Mouse (Mus musculus) retina, embryonic 14.5 days (tissue): ENCODE measurements around the gene Ezh1.

Experiments
- DNase-seq: peaks from one replicate; pipeline ENCODE4 v3.0.0-alpha.2; 2015; ENCODE audit warnings: low spot score

The Ezh1 gene

GRCm38 (mm10) chr11:101200986-101201385 is 25.3 kb downstream of the Ezh1 start:
- peak; percentile 79 for DNase-seq

- no peak for DNase-seq
Observed at GRCm38 (mm10) chr11:101199555-101199954, 26.7 kb downstream of the Ezh1 start.

- no peak for DNase-seq
Observed at GRCm38 (mm10) chr11:101196175-101196574, 30.1 kb downstream of the Ezh1 start.

GRCm38 (mm10) chr11:101195571-101195970 is 30.7 kb downstream of the Ezh1 start:
- DNase-seq, result no peak

GRCm38 (mm10) chr11:101195101-101195500 is 31.2 kb downstream of the Ezh1 start:
- no peak for DNase-seq

- no peak for DNase-seq
Observed at GRCm38 (mm10) chr11:101194643-101195042, 31.6 kb downstream of the Ezh1 start.

GRCm38 (mm10) chr11:101194137-101194536 is 32.1 kb downstream of the Ezh1 start:
- DNase-seq, result no peak

- DNase-seq, result no peak
Observed at GRCm38 (mm10) chr11:101193076-101193475, 33.2 kb downstream of the Ezh1 start.

- no peak for DNase-seq
Observed at GRCm38 (mm10) chr11:101192646-101193045, 33.6 kb downstream of the Ezh1 start.

GRCm38 (mm10) chr11:101191919-101192470 is 34.3 kb downstream of the Ezh1 start:
- DNase-seq, result no peak

GRCm38 (mm10) chr11:101190913-101191907 is 35.1 kb downstream of the Ezh1 start:
- no peak for DNase-seq

- DNase-seq, result no peak
Observed at GRCm38 (mm10) chr11:101190181-101190912, 35.9 kb downstream of the Ezh1 start.

- DNase-seq, result peak; percentile 54
Observed at GRCm38 (mm10) chr11:101189495-101190180, 36.6 kb downstream of the Ezh1 start.

GRCm38 (mm10) chr11:101188166-101188805 is 38.0 kb downstream of the Ezh1 start:
- DNase-seq, result no peak

- no peak for DNase-seq
Observed at GRCm38 (mm10) chr11:101187541-101187940, 38.7 kb downstream of the Ezh1 start.

- DNase-seq, result no peak
Observed at GRCm38 (mm10) chr11:101186526-101187247, 39.6 kb downstream of the Ezh1 start.

- DNase-seq, result no peak
Observed at GRCm38 (mm10) chr11:101185441-101185840, 40.8 kb downstream of the Ezh1 start.

- no peak for DNase-seq
Observed at GRCm38 (mm10) chr11:101184984-101185383, 41.3 kb downstream of the Ezh1 start.

- no peak for DNase-seq
Observed at GRCm38 (mm10) chr11:101182771-101183517, 43.3 kb downstream of the Ezh1 start.

- no peak for DNase-seq
Observed at GRCm38 (mm10) chr11:101181961-101182360, 44.3 kb downstream of the Ezh1 start.
